Mouse (Mus musculus) myocyte (in vitro differentiated cells): ENCODE results near the gene Adam22.

Experiments
- E2F4 ChIP-seq: IDR thresholded peaks from one replicate; pipeline ENCODE4 v1.6.1; 2011; ENCODE audit warnings: mild to moderate bottlenecking, control low read depth, moderate library complexity; ENCODE audit not compliant: insufficient read depth
- MAX ChIP-seq: IDR thresholded peaks from one replicate; pipeline ENCODE4 v1.6.1; 2011; ENCODE audit warnings: low read depth, mild to moderate bottlenecking, control low read depth
- POLR2A ChIP-seq: IDR thresholded peaks from one replicate; pipeline ENCODE4 v1.6.1; 2011; ENCODE audit warnings: low read depth, mild to moderate bottlenecking, control low read depth, moderate library complexity; ENCODE audit not compliant: insufficient read length
- POLR2AphosphoS2 ChIP-seq: IDR thresholded peaks from one replicate; pipeline ENCODE4 v1.6.1; 2011; ENCODE audit warnings: low read depth, control low read depth; ENCODE audit not compliant: insufficient read length
- TCF3 ChIP-seq: IDR thresholded peaks from one replicate; pipeline ENCODE4 v1.6.1; 2011; ENCODE audit warnings: low read depth, control low read depth; ENCODE audit not compliant: insufficient read length
- USF1 ChIP-seq: IDR thresholded peaks from one replicate; pipeline ENCODE4 v1.6.1; 2011; ENCODE audit warnings: low read depth, mild to moderate bottlenecking, control low read depth, moderate library complexity

DNA sequence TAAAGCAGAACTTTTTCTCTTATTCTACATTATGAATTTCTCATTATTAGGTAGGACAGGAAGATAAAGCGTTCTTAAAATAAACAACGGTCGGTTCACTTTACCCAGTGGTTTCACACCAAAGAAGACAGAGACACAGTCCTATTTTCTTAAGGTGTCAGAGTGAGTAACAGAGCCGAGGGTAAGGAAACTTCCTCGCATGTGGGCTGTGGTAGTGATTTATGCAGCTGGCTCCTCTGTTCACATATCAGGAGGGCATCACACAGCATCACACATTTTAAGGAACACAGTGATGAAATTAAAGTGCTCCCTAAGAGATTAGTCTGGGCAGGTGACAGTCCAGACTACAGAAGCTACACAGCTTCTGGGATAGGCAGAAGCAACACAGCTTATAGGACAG lies 83.8 kb downstream of the Adam22 start:
- TF ChIP-seq USF1 (no peak), E2F4 (no peak), POLR2A (no peak), TCF3 (no peak), MAX (no peak), POLR2AphosphoS2 (no peak)
